Mouse (Mus musculus): ENCODE data around the gene Vwf. TPM values are rescaled to one million over a fixed set of nuclear protein-coding genes. Genes with fewer than 3 reads are reported as not detected.

Vwf gene
- total RNA-seq (2015; ENCODE audit: low replicate concordance) (8.8 and 31.4 TPM in 2 replicates), total RNA-seq (2017; ENCODE audit: low replicate concordance) (19.9 and 33.4 TPM in 2 replicates)

DNA sequence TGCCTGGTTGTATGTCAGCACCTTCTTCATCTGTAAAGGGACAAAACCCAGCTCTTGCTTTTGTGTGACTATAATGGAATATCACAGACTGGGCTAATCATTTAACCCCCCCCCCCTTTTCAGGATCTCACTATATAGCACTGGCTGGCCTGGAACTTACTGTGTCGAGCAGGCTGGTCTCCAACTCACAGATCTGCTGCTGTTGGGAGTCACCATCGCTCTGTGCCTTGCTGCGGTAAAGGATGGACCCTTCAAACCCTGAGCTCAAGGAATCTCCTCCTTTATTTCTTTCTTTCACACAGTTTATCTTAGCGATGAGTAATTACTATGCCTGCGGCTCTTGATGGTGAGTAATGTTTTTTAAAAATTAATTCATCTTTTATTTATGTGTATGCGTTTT, at the start of gene Vwf:
Gene Vwf, plus strand, starts transcription at position 301 of the 400 bp plus-strand sequence.
- no peak for ATAC-seq (replicated peaks; ENCODE audit: low FRiP score, poor library complexity, severe bottlenecking)

DNA sequence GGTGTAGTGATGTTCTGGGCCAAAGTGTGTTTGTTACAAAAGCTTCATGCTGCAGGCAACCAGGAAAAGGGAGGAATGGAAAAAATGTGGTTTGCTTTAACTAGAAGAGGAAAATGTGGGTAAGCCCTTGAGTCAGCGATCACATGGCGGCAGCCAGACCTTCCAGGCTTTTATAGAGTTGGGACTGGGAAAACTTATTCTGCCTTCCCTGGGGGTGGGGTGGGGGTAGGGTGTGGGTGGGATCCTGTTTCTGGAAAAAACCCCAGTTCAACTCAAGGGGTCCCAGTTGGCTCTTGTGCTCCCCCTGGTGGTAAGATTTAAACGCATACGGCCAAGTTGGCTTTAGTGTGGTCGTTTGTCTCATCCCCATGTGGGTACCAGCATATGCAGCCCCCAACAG, 48.5 kb upstream of the Vwf start:
- ATAC-seq (replicated peaks; ENCODE audit: low FRiP score, poor library complexity, severe bottlenecking), result no peak

- ATAC-seq (replicated peaks; ENCODE audit: low FRiP score, poor library complexity, severe bottlenecking), result no peak
Measured at GRCm38 (mm10) chr6:125503186-125503802, 43.3 kb upstream of the Vwf start.

GRCm38 (mm10) chr6:125504622-125505355, 41.8 kb upstream of the Vwf start:
- no peak for ATAC-seq (replicated peaks; ENCODE audit: low FRiP score, poor library complexity, severe bottlenecking)

DNA sequence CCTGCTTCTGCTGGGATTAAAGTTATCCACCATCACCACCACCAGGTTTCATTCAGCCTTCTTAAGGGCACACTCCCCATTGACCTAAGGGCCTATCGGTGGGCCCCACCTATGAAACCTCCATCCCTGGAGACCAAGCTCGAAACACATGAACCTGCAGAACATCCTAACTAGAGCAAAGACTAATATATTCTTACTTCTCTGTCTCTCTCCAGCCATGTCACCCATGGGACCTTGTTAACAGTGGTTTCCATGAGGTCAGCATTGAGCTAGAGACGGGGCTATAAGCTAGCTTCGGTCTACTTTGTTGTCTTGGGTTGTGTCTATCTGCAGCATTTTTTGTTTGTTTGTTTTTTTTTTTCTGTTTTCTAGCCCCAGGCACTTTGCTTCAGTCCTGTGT, 40.1 kb upstream of the Vwf start:
- no peak for ATAC-seq (replicated peaks; ENCODE audit: low FRiP score, poor library complexity, severe bottlenecking)

DNA sequence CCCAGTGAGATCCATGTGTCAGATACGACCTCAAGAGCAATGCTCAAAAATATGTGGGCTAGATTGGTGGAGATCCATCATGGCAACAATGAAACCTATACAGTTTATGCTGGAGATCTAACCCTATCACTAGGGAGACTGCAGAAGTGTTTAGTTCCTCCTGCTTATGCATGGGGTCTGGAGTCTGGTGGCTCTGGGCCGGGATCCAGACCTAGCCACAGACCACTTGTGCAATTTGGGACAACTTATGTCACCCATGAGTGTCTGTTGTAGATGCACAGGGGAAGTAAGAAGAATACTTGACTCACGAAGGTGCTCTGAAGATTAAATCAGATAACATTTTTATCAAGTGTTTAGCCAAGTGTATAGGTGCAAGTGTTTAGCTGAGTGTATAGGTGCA, 36.8 kb upstream of the Vwf start:
- no peak for ATAC-seq (replicated peaks; ENCODE audit: low FRiP score, poor library complexity, severe bottlenecking)

- ATAC-seq (replicated peaks; ENCODE audit: low FRiP score, poor library complexity, severe bottlenecking), result no peak
Measured at GRCm38 (mm10) chr6:125510645-125511044, 35.9 kb upstream of the Vwf start.

- ATAC-seq (replicated peaks; ENCODE audit: low FRiP score, poor library complexity, severe bottlenecking), result no peak
Measured at GRCm38 (mm10) chr6:125511196-125511595, 35.4 kb upstream of the Vwf start.

DNA sequence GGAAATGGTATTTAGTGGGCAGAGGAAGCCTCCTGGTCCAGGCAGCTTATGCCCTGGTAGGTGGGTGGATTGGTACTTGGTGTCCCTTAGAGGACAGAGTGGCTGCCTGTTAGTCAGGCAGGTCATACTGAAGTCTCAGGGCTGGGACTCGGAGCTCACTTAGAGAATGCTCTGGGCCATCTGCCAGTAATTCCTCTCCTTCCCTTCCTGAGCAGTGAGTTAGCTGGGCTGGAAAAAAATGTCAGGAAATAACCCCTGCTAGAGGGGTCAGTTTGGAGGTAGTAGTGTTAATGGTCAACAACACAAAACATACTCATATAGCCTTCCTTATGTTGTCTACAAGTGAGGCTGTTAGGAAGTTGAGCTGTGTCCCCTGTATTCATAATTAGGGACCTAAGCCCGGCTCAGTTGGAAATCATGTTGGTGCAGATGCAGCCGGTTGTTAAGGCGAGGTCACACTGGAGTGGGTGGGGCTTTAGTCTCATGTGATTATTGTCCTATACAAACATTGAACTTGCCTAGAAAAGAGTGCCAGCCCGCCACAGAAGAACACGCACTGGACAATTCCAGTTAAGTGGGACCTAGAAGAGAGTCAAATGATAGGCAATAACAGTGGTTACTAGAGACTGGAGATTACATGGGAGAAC, 33.5 kb upstream of the Vwf start:
- ATAC-seq (replicated peaks; ENCODE audit: low FRiP score, poor library complexity, severe bottlenecking), result no peak

DNA sequence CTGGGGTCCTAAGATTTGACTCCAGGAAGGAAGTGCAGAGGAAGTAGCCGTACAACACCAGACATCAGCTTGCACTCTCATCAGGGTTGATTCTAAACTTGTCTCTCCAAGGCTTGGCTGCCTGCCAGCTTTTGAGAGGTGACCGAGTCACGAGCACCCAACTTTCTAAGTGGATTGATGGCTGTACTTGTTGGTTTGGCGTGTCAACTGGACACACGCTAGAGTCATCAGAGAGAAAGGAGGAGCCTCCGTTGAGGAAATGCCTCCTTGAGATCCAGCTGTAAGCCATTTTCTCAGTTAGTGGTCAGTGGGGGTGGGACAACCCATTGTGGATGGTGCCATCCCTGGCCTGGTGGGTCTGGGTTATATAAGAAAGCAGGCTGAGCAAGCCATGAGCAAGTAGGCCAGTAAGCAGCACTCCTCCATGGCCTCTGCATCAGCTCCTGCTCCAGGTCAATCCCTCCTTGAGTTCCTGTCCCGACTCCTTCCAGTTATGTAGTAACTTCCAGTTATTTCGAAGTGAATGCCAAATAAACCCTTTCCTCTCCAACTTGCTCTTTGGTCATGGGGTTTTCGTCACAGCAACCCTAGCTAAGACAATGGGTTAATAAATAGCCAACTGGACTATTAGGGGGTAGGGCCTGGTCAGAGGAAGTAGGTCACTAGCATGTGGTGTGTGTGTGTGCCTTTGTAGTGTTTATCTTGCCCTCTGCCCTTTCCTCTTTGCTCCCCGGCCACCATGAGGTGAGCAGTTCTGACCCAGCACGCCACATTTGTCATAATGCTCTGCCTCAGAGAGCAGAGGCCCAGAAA, 30.9 kb upstream of the Vwf start:
- no peak for ATAC-seq (replicated peaks; ENCODE audit: low FRiP score, poor library complexity, severe bottlenecking)

GRCm38 (mm10) chr6:125521558-125522193, 24.9 kb upstream of the Vwf start:
- 0 out of 2 replicates have a peak, but pooled peaks have one; percentile 37 for ATAC-seq (replicated peaks; ENCODE audit: low FRiP score, poor library complexity, severe bottlenecking)

- no peak for ATAC-seq (replicated peaks; ENCODE audit: low FRiP score, poor library complexity, severe bottlenecking)
Measured at GRCm38 (mm10) chr6:125524027-125524426, 22.5 kb upstream of the Vwf start.

DNA sequence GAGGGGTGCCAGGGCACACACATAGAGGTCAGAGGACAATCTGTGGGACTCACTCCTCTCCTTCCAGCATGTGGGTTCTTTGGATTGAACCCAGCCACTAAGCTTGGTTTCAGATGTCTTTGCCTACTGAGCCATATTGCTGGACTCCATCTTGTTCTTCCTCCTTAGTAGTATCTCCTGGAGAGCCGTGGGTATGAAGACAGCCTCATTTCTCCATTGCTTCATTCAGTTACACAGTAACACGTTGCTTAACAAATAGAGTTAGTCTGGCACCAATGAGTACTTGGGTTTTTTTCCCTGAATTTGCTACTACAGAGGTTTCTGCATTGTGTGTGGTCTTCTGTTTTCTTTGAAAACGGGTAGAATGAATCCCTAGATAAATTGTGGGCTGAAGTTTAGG, 20.5 kb upstream of the Vwf start:
- ATAC-seq (replicated peaks; ENCODE audit: low FRiP score, poor library complexity, severe bottlenecking), result no peak

- ATAC-seq (replicated peaks; ENCODE audit: low FRiP score, poor library complexity, severe bottlenecking), result no peak
Measured at GRCm38 (mm10) chr6:125528614-125529200, 17.9 kb upstream of the Vwf start.

DNA sequence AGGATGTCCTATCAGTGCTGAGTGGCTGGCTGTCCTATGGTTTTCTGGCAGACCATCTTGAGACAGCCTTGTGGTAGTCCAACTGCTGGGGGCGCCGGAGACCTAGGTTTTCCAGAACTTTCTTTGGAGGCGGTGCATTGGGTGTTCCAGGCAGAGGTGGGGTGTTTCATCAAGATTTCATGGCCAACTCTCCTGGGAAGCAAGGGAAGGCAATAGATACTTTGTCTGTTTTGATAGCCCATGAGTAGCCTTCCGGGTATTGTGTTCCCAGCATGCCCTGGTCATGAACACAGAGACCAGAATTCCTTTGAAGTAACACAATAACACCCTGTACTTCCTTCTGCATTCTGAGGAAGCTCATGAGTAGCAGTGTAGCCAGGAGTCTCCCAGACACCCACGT, 17.1 kb upstream of the Vwf start:
- no peak for ATAC-seq (replicated peaks; ENCODE audit: low FRiP score, poor library complexity, severe bottlenecking)

GRCm38 (mm10) chr6:125533104-125533650, 13.4 kb upstream of the Vwf start:
- no peak for ATAC-seq (replicated peaks; ENCODE audit: low FRiP score, poor library complexity, severe bottlenecking)

DNA sequence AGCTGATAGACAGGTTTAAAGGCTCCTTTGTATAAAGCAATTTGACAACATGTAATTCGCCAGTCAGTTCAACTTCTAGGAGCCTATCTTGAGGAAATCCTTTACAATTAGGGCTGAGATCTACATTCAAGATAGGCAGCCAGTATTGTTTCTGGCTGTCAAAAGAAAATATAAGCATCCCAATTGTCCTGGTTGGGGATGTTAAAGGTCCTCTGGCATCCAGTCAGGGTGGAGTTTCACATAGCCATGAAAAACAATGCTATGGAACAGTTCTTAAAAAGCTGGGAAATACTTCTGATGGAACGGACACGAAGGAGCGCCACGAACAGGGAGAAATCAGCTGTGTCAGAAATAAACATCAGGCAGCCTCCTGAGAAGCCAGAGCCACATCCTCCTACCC, 11.6 kb upstream of the Vwf start:
- no peak for ATAC-seq (replicated peaks; ENCODE audit: low FRiP score, poor library complexity, severe bottlenecking)

DNA sequence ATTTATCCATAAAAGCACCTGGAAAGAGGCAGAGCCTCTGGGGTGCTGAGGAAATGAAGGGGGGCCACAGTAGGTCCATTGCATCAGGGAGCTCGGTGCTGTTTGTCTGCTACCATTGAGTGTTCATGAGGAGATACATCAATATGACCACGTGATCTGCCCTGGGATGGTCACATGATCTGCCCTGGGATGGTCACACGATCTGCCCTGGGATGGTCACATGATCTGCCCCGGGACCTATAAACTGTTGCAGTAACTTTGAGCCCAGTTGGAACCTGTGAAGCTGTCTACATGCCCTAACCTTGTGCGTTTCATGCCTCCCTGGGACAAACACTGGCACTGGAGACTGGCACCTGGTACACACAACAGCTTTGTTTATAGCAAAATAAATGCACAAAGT, 8.1 kb upstream of the Vwf start:
- ATAC-seq (replicated peaks; ENCODE audit: low FRiP score, poor library complexity, severe bottlenecking), result no peak

DNA sequence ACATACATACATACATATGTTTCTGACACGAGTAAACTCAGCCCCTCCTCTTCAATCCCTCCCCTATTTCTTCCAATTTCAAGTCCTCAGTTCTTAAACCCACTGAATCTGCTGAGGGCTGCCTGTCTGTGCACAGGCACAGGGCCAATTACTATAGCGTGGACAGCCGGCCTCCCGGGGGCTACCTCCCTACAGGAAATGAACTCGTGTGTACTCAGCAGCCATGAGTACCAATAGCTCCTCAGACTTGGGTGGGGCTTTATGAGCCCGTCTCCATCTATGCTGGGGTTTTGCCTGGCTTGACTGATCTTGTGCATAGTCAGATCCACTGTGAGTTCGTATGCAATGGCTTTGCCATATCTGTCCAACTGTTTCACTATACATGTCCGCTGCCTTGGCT, 7.2 kb upstream of the Vwf start:
- 0 out of 2 replicates have a peak, but pooled peaks have one; percentile 40 for ATAC-seq (replicated peaks; ENCODE audit: low FRiP score, poor library complexity, severe bottlenecking)
